Mouse (Mus musculus) heart, adult 8-10 months (tissue): ENCODE measurements at regions not wholly inside any gene's neighbourhood (a gene's known extent, or its start where the extent isn't known, plus 50 kb on each side); places are given as distances from the start of the nearest gene placed in this dataset.

Experiments
- DNase-seq: peaks from one replicate; pipeline ENCODE4 v3.0.0; 2022; ENCODE audit warnings: low spot score

DNA sequence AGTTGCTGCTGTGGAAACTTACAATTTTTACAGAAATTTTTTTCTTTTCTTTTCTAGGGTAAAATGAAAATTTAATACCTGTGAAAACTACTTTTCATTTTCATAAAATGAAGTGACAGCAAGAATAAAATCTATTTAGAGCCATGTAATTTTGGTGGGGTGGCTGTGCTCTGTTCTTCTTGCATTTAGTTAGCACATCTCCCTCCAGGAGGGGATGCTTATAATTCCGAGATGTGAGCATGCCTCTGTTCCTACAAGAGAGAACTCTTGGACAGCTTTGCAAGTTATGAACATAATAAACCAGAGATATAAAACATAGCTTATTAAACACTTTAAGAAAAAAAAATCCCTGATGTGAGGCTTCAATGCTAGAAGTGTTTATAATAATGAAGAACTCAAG is 313.9 kb upstream of the Dph6 start:
- DNase-seq, result no peak

DNA sequence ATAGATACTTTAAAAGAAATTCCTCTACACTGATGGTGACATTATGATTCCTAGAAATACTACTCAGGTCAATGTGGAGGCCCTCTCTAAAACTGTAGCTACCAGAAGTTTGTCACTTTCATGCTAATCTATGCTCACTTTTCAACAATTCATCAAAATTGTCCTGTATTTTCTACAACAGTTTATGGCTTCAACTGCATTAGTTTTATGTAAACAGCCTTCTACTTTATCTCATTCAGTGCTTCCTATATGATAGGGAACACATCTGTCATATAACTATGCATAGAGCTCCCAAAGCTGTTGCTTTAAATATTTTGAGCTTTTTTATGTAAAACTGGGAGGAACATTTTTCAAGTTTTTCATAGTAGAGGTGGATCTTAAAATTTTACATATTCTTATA is 338.7 kb upstream of the Dph6 start:
- DNase-seq, result no peak

DNA sequence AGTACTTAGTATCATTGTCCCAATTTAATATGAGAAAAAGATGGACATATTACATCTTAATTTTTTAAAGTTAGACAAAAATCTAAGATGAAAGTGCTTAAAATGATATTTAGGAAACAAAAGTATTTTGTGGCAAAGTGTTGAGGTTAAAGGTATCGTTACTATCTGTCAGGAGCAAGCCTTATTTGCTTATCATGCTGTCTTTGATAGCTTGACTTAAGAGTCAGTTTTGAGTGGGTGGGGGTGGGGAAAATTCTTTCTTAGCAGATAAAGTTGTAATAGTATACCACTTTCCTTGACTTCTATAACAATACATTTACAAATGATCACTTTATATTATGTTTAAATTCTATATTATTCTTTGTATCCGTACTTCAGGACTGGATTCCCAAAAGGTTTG is 339.1 kb upstream of the Dph6 start:
- DNase-seq, result no peak

DNA sequence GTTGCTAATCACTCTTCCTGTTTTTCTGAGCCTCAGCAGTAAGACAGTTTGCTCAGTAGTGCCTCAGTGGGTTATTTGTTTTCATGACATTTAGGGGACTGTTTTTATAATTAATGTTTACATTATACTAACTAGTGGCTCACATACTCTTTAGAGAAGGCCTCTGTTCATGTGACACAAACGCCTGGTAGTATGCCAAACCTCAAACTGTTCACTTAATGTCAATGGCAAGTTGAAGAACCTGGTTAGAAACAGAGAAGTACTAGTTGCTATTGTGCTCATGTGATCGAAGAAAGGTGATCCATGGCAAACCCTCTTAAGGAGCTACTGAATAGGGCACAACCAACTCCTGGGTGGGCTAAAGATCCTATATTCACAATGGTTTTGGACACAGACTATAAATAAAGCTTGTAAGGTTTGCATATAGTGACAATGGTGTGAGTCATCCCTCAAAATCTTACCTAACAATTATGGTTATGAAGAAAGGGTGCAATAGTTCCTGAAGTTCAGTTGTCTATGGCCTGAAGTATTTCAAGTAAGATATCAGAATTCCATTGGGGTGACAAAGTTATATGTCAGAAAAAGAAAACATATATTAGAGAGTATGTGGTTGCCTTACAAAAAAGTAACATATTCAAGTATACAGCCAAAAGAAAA is 340.1 kb upstream of the Dph6 start:
- no peak for DNase-seq

DNA sequence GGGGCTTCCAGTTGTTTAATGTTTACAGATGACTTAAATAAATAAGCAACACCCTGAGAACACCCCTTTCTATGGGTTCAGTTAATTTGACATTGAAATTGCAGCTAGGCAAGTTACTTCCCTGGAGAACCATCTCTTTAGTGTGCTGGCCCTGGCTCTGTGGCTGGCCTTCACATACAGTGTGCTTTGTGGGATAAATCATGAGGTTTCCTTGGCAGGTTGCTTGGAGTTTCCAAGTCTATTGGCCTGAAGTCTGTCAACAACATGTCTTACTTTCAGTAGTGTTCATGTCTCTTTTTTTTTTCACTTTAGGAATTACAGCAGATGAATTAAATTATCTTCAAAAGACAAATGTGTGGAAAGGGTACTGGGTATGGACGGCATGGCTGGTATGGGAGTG is 359.2 kb upstream of the Dph6 start:
- no peak for DNase-seq

DNA sequence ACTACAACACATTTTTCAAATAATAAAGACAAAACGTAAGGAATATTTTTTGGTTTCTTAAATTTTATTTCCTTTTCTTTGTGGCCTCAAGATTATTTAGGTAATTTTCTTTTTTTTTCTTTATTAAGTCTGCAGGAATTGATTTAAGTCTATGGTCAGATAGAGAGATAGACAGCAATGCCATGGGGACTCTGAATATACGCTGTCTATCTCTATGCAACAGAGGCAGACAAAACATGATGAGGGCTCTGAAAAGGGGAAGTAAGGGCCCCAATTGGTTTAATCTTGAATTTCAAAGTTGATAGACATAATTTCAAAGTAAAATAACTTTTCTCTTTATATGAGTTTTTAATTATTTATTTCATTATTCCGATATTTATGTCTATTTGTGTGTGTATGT is 372.0 kb upstream of the Dph6 start:
- no peak for DNase-seq

DNA sequence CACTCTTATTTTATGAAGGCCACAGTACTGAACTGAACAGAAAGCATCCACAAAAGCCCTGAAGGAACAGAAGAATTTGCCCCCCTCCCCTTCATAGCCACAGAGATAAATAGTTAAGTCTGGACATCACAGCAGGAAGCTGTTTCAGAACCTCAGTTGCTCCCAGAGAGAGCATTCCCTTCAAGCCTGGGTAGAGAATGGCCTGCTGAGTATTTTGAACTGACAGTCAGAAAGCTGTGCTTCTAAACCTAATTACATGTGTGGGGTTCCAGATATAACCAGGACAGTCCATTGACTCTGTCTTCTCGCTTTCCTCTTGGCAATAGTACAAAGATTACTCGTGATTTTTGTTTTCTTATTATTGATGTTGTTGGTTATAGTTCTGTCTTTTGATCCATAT is 376.4 kb upstream of the Dph6 start:
- no peak for DNase-seq

DNA sequence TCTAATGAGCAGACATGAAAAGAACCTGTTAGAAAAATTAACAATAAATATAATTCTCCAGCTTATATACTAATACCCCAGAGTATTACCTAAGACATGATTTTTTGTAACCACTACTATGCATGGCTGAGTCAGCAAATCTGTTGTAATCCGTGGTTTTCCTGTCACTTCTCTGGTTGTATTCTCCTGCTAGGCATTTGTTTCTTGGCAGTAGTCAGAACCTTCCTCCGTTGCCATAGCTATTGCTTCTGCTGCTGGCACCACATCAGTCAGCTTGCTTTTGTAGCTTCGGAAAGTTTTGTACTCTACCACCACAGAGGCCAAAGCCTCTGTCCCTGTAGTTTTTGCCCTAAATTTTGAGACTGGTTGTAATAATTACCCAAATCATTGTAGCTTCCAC is 381.4 kb upstream of the Dph6 start:
- DNase-seq, result no peak

DNA sequence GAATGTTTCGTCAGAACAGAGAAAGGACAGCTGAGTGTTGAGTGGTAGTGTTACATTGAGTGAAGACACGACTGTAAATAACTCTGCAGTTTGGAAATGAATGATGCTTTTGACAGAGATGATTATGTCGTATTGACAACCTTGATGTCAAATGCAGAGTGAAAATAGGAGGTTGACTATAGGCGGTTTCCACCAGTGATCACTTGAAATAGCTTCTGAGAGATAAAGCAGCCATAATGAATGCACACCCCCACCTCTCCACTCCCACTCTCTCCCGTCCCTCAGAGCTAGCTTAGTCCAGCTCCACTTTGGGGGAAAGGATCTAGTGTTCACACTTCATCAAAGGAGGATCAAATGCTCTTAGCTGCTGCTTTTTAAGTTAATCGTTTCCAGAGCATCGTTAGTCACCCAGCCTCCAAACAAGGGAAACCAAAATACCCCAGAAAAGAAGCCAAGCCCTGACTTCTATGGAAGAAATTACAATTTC is 387.6 kb upstream of the Dph6 start:
- DNase-seq, result no peak

DNA sequence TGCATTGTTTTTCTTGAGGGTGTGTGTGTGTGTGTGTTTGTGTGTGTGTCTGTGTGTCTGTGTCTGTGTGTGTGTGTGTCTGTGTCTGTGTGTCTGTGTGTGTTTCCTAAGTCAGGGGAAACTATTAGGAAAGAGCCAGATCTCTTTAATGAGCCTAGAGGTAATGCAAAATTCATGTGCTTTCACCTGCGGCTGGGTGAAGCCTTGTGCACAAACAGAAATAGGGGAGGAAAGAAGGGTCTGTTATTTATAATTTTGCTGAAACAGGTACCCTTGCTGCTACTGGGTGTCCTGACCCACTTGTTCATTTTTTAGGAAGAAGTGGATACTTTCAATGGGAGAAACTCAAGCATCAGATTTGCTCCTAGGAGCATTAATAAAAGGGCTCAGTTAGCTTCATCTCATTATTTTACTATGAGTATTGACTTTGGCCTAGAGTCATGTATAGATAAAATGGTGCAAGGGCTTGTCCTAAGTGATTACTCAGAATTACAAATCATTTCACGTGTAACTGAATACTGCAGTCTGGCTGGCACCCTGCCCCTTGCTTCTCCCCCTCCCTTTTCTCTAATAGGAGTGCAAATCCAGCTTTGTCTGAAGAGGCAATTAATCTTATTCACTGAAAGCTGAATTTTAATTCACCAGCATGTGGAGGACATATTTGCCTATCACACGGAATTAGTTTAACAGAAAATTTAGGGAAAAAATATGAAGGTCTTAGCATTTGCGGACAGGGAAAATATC is 401.7 kb upstream of the Dph6 start:
- DNase-seq, result no peak

DNA sequence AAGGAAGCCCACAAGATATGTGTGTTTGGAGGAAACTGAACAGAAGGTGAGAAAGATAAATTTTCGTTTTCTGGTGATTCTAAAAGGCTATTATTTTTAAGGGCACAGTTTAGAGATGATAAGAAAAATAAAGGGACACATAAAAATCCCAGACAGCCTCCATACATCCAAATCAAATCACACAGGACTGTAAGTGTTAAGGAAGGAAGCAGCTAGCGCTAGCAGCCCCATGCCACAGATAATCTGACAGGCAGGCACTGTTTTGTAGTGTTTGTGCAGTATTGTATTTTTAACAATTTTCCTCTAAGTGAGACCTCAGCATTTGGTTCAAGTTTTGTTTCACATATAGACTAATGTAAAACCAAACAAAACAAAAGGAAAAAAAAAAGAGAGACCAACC is 402.4 kb upstream of the Dph6 start:
- DNase-seq, result no peak

DNA sequence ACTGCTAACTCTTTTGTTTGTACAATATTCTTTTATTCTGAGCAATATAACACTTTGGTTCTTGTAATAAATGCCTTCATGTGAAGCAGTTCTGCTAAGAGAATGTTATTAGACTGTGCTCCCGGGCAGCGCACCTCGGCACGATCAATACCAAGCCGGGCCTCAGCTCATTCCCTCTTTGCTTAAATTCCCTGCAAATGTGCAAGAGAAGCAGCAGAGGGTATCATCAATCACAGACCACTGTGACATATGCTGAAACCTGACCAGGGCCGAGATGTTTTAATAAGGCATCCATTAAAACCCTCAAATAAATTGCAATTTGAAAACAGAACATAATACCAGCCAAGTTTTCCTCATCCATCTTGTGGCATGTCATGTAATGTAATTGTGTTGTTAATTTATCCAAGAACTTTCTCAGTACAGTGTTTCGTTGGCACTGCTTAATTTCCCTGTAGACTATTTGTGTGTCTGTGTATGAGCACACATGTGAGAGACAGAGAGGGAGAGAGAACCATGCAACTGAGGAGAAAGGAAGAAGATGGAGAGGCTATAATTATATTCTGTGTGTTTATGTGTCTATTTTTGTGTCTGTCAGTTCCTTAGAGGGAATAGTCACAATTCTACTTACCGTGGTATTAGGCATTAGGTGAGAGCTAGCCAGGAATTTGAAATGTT is 412.9 kb upstream of the Dph6 start:
- no peak for DNase-seq

DNA sequence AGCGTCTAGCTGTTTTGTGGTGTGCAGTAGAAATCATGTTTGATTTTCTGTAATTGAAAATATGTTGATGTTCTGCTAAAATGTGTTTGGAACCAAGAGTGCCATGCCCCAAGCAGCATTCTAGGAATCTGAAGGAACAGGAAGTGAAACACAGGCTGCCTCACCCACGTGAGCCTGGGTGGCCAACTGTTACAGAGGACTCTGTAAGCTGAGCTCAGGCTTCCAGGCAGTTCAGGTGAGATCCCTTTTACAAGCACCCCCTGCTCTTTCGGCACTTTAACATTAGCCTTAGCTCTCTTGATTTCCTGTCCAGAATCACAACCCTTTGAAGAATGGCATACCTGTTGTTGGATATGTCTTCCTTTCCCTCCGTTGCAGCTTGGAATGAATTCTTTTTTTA is 414.9 kb upstream of the Dph6 start:
- DNase-seq, result no peak

DNA sequence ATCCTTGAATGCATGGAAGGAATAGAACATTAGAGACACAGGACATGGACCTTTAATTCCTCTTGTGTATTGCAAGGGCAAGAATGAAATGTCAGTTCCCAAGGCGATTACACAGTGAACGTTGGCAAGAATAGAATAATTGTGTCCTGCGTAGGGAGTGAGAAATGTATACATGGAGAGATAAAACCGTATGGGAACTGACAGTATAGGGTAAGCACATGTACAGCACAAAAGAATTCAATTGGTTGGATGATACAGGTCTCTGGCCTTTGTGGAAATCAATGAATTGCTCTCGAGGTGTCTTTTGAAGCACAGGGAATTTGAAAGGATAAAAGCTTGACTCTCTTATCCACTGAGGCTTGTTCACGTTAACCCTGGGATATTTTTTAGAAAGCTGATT is 415.4 kb upstream of the Dph6 start:
- DNase-seq, result no peak

DNA sequence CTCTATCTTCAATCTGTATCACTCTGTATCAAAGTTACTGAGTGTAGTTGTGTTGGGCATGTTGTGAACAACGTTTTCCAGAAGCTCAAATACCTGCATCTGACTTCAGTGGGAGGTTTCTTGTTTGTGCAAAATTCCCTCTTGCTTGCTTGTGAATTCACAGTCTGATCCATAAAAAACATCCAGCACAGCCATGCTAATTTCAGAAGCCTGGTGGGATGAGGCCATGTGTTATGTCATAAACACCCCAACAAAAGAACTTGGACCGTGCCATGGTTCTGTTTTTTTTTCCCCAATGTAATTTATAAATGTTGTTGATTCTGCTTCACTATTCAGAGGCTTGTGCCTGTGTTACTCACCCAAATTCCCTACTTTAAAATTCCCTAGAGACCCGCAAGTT is 415.9 kb upstream of the Dph6 start:
- no peak for DNase-seq

DNA sequence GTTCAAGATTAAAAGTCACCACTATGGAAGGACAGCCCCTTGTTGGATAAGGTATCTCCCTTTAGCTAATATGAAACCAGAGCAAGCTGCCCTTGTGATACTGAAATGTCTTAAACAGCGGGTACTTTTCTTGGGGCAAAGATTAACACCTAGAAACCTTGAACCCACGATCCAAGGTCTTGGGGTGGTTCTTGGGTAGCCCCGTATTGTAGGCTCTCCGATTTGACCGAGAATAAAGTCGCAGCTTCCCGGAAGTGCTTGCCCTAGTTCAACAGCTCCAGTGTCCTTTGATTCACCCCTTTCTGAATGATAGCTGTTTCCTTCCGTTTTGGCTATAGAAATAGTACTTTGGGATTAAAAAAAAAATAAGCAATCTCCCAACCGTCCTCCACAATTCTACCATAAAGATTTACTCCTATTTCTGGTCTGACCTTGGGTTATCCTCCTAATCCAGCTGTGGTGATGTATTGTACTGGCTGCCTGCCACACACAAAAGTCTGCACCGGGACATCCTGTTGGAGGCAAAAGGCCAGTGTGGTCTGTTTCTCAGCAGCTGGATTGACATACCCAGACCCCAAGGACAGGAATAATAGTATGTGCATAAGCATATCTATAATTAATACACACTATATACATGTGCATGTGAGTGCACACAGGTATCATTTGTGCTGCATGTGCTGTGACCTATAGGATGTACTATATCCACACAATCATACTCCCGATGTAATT is 427.0 kb upstream of the Dph6 start:
- peak; percentile 29 for DNase-seq

DNA sequence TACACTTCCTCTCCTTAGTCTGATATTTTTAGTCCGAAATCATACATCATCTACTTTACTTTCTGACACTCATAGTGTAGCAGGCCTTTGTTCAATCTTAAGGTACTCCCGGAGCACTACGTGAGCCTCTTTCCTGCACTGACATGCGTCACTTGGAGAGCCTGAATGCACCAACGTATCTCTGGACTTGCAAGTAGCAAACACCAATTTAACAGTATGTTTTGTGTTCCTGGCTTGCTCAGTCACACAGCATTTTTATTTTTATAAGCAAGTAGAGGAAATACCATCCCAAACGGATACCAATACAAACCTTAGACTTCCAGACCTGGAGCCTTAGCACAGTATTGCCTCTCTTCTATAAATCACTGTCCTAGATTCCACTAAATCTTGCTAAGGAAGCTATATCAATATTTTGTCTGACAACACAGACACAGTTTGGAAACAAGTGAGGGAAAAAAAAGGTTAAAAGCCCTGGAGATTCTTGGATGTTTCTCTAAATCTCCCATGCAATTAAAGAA is 427.6 kb upstream of the Dph6 start:
- DNase-seq, result no peak

DNA sequence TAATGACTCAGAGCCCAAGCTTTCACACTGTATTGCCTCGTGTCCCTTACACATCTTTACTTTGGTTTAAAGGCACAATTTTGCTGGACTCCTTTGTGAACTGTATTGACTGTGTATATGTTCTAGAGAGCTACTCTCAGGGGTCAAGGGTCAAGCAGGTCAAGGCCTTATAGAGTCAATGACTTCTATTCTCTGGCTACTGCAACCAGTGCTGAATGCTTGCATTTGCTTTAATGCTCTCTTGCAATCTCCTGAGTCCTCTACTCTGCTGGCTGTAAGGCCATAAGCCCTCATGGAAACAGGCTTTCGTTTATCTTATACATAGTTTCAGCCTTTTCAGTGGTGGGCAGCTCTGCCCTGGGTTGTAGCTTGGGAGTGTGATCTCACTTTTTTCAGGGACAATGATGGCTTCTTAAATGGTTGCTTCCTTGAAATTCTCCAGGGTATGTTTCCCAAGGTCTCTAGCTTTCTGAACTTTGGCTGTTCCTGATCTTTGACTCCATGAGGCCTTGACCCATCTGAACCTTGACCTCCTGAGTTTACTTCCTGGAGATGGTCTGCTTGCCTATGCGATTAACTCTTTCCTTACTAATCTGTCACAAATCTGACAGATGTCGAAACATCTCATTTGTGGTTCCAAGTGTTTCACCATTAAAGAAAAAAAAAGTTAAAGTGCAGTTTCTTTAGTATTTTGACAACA is 433.8 kb upstream of the Dph6 start:
- DNase-seq, result no peak

DNA sequence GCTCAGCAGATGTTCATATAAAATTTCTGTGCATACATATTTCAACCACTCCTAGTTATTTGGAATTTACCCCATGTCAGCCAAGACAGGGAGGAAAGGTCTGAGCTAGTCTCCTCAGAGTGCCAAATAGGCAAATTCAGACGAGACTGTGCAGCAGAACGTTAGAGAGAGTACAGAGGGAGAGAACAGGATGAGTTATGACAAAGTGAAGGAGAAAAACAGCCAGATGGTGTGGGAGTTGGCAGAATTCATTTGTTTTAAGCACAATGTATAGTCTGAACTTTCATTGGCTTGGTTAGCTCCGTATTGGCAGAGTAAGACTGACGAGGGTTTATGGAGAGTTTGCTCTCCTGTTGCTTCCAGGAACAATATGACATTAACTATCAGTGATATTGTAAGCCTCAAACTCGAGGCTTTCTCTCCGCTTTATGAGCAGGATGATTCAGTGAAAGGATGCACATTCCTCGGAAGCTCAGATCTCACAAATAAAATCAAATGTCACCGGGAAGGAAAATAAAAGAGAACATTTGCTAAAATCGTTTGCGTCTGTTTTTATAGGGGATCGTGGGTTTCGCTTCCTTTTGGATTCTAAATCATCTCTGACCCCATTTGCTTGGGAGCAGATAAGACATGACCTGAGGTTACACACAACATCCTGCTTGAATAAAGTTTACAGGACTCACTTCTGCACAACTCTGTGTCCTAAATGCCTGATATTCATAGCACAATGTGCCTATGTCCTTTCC is 435.8 kb upstream of the Dph6 start:
- peak; percentile 14 for DNase-seq

DNA sequence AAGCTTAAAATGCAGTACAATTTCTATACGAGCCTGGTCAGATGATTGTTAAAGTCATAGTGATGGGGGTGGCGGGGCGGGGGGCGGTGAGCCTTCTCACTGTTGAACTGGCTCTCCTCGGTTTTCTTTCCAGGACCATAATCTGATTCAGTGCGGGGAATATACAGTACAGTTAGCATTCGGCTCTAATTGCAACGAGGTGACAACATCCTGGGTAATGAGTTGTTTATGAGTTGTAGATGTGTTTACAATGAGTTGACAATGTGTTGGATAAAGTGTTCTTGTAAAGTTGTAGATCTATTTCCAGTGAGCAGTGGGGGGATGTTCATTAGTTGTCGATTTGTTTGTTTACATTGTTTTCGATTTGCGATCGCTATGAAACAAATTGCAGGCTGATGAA is 440.6 kb upstream of the Dph6 start:
- no peak for DNase-seq

DNA sequence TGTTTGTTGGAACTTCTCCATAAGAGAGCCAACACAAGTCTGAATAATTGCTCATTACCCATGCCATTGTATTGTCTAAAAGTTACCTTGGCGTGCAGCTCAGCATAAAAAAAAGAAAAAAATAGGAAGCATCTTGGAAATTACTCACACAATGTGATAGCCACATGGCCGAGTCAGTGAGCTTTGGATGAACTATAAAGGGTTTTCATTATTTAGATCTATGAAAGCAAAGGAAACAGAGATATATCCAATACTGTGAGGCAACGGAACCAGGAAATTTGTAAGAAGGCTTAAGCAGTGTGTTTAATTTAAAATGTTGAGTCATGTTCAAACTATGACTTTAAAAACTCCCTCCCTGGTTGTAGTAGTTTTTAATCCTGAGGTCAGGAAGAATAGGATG is 446.7 kb upstream of the Dph6 start:
- peak; percentile 12 for DNase-seq
